Mouse (Mus musculus) adrenal gland, adult 2 months (tissue): ENCODE measurements at regions not wholly inside any gene's neighbourhood (a gene's known extent, or its start where the extent isn't known, plus 50 kb on each side); places are given as distances from the start of the nearest gene placed in this dataset.

ENCODE experiments used
- DNase-seq: peaks from one replicate; pipeline ENCODE4 v3.0.0; 2021
- microRNA-seq, 2 experiments: library from miRNA; unstranded; fragments of <30 nt; microRNA quantifications; one replicate each; pipeline ENCODE4 v1.2.0; 2021

DNA sequence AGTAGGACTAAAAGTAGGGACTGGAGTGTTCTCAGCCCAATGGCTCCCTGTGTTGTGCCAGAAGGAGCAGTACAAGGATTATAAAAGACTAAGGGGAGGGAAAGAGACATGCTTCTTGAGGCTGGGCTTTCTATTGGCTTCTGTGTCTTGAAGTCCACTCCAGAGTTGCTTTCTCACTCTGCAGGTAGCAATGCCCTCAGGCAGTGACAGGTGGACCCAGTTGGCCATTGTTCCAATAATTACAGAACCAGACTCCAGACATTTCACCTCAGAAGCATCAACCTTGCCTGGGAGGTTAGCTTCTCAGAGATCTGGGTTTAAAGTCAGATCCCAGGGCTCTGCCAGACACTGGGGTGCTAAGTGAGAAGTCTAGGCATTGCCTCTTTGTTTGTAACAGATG, 136.3 kb upstream of the Tll1 start:
- no peak for DNase-seq

DNA sequence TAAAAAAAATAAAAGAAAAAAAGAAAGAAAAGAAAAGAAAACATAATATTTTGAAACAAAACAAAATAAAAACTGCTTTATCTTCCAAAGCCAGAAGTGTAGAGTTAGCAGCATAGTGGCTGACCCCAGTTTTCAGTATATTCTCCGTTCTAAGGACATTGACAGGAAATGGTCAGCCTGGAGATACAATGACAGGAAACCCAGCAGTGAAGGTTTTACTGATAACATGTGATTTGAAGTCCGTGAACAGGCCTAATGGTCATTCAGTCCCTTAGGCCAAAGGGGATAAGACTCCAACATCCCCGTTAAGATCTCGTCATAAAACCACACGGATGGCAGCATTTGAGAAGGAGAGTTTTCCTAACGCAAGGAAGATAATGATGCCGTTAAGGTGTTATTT, 131.3 kb upstream of the Tll1 start:
- peak; percentile 3 for DNase-seq

DNA sequence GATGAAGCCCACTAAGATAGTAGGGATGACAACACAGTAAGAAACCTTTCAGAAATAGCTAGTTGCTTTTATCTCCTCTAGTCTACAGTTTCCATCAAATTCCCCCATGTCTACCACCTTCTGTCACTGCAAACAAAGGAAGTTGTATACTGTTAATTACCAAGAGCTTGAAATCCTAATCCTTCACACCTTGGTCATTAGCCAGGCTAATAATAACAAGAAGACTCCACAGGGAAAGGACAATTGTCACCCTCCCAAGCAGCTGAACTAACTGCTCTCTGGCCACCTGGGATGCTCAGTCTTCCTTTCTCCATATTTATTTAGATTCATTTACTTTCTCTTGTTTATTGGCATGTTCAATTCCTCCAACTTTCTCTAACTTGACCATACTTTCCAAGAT, 130.5 kb upstream of the Tll1 start:
- no peak for DNase-seq

DNA sequence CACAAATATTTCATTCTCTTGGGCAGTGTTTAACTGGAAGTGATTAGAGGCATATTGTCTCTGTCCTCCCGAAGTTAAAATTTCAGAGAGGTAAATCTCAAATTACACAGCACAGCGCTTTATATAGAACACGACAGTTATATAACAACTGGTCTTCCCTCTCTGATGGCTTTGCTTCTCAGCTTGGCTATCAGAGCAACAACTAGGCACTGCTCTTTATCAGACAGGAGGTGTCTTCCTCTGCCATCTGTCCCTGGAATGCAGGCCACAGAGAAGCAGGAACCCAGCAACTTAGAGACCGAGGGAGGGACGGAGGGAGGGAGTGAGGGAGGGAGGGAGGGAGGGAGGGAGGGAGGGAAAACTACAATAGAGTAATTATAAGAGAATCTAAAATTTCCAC, 129.4 kb upstream of the Tll1 start:
- no peak for DNase-seq

DNA sequence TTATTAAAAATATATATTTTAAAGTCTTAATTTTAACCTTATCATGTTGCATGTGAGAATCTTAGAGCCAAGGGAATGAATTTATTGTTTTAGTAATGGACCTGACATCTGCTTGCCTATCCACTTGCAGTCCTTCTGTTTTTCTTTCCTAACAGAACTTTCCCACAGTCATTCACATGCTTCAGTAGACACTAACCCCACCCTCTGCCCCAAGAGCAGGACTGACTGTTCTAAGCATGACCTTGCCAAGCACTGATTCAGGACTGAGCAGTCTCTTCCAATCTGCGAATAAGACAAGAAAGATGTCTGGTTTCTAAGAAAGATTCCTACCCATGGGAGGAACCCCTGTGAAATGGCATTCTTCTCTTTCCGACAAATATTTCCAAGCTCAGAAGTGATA, 117.9 kb upstream of the Tll1 start:
- no peak for DNase-seq

DNA sequence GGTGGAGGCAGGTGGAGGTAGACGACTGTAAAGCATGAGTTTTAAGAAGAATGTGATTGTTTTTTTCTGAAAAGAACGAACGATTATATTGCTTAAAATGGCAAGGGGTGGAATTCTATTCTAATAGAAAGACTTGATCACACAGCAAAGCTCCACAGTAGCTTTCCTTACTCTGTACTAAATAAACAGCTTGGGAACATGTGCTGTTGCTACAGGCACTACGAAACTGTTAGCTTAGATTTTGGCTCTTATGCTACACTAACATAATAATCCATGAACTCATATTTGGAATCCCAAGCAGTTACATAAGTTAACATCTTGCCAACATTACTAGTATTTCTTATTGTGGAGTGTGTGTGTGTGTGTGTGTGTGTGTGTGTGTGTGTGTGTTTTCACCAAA, 114.3 kb upstream of the Tll1 start:
- DNase-seq: no peak

DNA sequence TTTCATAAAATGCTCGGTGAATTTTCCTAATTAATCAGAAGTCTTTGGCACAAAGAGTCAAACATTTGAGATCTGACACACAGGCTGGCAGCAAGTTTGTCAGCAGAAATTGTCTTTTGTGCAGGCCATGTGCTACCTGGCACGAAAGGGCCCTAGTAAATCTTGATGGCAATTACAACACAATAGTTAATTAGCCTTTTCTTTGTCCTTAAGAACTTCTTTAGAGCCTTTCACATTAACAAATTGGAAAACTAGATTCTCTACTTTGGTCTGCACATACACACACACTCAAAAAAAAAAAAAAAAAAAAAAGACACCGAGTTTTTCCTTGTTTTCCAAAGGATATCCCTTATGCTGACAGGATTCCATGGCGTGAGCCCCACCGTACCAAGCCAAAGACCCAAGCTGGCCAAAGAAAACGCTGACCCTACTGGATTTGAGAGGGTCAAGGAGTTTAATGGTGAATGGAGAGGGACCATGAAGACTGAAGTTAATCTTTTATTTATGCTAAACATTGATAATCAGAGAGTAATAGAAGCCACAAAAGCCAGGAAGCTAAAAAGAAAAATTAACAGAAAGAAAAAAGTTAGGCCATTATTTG, 113.2 kb upstream of the Tll1 start:
- no peak for DNase-seq

DNA sequence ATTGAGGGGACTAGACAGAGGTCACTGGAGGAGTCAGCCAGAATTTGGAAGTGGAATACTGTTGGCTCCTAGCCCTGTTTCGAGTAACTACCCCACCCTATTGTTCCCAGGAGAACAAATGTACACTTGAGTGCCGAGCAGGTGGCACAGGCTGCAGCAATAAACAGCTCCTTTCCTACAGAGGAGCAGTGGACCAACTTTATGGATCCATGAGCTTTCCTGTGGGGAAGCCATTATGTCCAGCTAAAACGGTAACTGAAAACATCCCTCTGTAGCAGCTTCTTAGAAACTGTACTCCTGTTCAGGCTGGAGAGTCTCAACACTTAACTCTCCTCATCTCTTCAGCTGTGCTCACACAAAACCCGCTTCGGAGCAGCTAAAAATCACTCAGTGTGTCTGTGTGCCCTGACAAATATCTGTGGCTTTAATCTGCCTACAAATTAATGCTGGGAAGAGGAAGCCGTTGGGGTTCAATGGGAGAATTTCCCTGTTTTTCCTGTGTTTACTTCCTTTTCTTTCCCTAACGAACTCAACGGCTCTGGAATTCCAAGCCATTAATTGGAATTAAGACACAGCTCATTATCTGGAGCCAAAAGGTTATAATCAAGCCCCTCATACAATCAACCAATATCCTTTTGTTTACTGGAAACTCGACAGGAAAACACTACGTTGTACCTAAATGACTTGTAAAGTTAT, 112.6 kb upstream of the Tll1 start:
- peak; percentile 4 for DNase-seq

DNA sequence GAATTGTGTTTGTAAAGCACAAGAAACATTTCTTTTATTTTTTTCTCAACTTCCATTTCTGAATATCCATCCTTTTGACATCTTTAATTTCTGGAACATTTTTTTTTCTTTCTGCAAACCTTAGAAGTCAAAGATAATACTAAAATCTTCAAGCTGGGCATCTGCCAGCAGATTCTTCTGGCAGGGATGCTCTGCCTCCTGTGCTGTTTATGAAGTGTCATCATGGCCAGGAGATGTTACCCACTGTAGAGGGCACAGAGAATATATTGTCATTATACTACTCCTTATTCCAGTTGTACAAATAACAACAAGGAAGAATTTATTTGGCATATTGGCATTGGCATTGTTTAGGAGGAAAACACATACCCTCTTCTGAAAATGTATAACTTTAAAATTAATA, 111.7 kb upstream of the Tll1 start:
- DNase-seq: no peak

DNA sequence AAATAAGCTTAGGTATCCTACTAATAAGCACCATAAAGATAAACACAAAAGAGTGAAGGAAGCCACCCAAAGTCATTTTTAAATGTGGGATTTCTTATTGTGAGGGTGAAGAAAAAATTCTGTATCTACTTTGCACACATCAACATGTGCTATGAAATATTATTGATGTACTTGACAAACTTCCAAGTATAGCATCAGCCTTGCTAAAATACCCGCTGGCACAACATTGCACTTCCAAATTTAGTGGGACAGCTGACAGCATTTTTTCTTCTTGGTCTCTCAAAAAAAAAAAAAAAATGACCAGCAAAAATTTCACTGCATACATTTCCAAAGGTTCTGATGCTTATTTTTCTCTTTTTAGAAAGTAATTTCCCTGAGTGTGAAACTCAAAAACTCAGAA, 101.9 kb upstream of the Tll1 start:
- DNase-seq: no peak

DNA sequence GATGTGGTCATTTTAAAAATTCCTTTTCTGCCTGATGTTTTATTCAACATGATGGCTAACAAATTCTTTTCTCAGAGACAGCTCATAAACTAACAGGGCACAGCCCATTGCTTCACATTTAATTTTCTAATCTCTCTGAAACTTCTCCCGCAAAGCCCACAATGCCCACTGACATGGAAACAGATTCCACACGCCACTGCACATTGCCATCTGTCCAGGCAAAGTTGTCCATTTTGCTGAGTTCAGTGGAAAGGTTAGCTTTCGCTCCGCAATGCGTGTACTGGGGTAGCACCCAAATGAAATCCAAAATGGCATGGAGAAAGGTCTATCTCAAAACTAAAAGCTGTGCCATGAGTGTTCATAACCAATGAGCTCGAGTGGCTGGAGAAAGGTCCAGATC, 76.7 kb upstream of the Tll1 start:
- DNase-seq: no peak

DNA sequence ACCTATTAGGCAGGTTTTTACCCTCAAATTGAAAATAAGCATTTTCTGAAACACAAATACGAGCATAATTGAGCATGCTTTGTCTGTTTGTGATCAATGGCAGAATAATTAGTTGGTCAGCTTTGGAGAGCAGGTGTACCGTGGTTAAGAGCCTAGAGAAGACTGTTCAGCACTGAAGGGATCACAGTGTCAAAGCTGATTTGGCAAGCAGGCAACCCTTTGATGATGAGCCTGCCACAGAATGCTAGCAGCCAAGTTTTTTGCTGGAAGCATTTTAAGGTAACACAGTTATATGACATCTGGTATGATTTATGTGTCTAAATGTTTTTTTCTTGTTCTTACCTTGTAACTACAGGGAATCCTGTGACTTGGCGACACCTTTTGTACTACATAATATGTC, 75.5 kb upstream of the Tll1 start:
- no peak for DNase-seq

DNA sequence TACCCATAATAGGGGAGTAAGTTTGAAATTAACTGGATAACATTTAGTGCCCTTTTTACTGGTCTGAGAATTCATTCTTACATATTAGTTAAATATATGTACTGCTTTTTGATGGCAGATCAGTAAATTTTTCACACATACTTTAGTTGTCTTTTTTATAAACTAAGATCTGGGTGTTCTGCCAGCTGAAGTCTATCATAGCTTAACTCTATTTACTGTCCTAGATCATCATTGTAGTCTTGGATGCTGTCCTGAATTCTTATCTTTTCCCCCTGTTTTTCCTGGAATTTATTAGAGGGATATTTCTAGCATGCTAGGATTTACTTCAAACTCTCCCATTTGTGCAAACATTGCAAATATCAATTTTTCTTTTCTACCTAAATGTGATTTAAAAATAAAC, 74.3 kb upstream of the Tll1 start:
- DNase-seq: no peak

DNA sequence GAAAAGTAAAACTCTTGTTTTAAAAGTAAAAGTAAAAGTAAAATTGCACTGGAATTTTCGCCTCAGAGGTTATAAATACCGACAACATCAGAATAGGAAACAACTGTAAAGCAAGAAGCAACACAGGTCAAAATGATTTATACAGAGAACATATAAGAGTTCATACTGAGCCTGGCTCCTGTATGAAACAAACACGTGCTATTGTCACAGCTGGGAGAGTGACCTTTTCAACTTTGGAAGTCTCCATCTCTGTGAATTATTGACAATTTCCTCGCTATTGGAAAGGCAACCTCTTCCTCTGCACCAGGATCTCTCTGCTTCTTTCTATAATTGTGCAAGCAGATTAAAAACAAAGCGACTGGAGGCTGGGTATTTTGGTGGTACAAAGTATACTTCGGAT, 70.0 kb upstream of the Tll1 start:
- peak; percentile 7 for DNase-seq

DNA sequence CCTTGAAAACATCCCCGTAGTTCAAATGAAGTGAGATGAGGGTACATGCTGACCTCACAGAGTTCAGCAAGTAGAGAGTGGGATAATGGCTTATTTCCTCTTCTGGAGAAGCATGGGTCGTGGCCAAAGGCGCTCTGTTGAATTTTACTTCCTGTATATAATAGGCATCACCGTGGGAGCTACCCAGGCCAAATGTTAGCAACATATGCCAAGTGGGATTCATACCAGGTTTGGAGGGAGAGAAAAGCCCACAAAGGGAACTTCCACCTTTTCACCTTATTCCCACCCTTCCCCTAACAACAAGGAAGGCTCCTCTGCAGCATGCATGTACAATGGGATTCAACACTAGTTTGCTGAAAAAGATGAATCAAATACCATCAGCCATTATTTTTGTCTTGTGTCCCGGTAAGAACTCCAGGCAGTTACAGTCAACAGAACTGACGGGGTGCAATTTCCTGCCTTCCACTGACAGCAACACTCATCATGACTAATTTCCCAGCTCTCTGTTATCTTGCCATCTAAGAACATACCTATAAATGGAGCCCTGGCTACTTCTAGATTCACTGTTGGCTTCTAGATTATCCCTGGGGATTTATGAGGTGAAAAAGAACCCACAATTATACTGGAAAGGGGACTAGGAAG, 59.4 kb upstream of the Tll1 start:
- DNase-seq: peak; percentile 5

Small RNA genes lying in the stretch of these regions (microRNA-seq; reads per million reads assigned to microRNA genes)
- gene Mir710: 0 reads per million in 2 experiments
